Mouse (Mus musculus): Measurements from ENCODE around the gene Mxi1.

Mxi1 gene

GRCm38 (mm10) chr19:53322438-53323048, 12.2 kb downstream of the Mxi1 start:
- in situ Hi-C loops (cut with MboI, MseI): no loop called here

GRCm38 (mm10) chr19:53324866-53325265, 14.5 kb downstream of the Mxi1 start:
- in situ Hi-C loops (cut with MboI, MseI): no loop called here

GRCm38 (mm10) chr19:53325578-53326295, 15.4 kb downstream of the Mxi1 start:
- in situ Hi-C loops (cut with MboI, MseI): no loop called here

GRCm38 (mm10) chr19:53328116-53328515, 17.8 kb downstream of the Mxi1 start:
- in situ Hi-C loops (cut with MboI, MseI): no loop called here

GRCm38 (mm10) chr19:53329221-53329991, 19.1 kb downstream of the Mxi1 start:
- in situ Hi-C loops (cut with MboI, MseI): no loop called here

- in situ Hi-C loops (cut with MboI, MseI): no loop called here
Measured at GRCm38 (mm10) chr19:53329992-53330381, 19.7 kb downstream of the Mxi1 start.

- in situ Hi-C loops (cut with MboI, MseI): no loop called here
Measured at GRCm38 (mm10) chr19:53331882-53332500, 21.7 kb downstream of the Mxi1 start.

GRCm38 (mm10) chr19:53333730-53334129, 23.4 kb downstream of the Mxi1 start:
- in situ Hi-C loops (cut with MboI, MseI): no loop called here

- in situ Hi-C loops (cut with MboI, MseI): no loop called here
Measured at GRCm38 (mm10) chr19:53335241-53335640, 24.9 kb downstream of the Mxi1 start.

GRCm38 (mm10) chr19:53340423-53340822, 30.1 kb downstream of the Mxi1 start:
- in situ Hi-C loops (cut with MboI, MseI): loop anchor here (5.0 kb wide), 1 partner anchor 37 kb away; no protein-coding TSS in a partner anchor

- in situ Hi-C loops (cut with MboI, MseI): loop anchor here (5.0 kb wide), 1 partner anchor 34 kb away; no protein-coding TSS in a partner anchor
Measured at GRCm38 (mm10) chr19:53343174-53343881, 33.0 kb downstream of the Mxi1 start.

- in situ Hi-C loops (cut with MboI, MseI): loop anchor here (5.0 kb wide), 1 partner anchor 33 kb away; no protein-coding TSS in a partner anchor
Measured at GRCm38 (mm10) chr19:53344062-53344461, 33.7 kb downstream of the Mxi1 start.

- in situ Hi-C loops (cut with MboI, MseI): no loop called here
Measured at GRCm38 (mm10) chr19:53345766-53346165, 35.4 kb downstream of the Mxi1 start.

GRCm38 (mm10) chr19:53353864-53354263, 43.5 kb downstream of the Mxi1 start:
- in situ Hi-C loops (cut with MboI, MseI): no loop called here

- in situ Hi-C loops (cut with MboI, MseI): no loop called here
Measured at GRCm38 (mm10) chr19:53354271-53355000, 44.1 kb downstream of the Mxi1 start.

GRCm38 (mm10) chr19:53355065-53355464, 44.7 kb downstream of the Mxi1 start:
- in situ Hi-C loops (cut with MboI, MseI): no loop called here

GRCm38 (mm10) chr19:53359160-53360033, 49.1 kb downstream of the Mxi1 start:
- in situ Hi-C loops (cut with MboI, MseI): loop anchor here (5.0 to 10.0 kb wide), 2 partner anchors 117 to 285 kb away; no protein-coding TSS in a partner anchor

GRCm38 (mm10) chr19:53360265-53360958, 50.1 kb downstream of the Mxi1 start:
- in situ Hi-C loops (cut with MboI, MseI): loop anchor here (5.0 to 10.0 kb wide), 2 partner anchors 118 to 286 kb away; no protein-coding TSS in a partner anchor

GRCm38 (mm10) chr19:53362967-53363366, 52.6 kb downstream of the Mxi1 start:
- in situ Hi-C loops (cut with MboI, MseI): loop anchor here (5.0 to 10.0 kb wide), 2 partner anchors 121 to 288 kb away; no protein-coding TSS in a partner anchor

Measured in T-helper 1 cell (primary cell).